Mouse (Mus musculus) left cerebral cortex, postnatal 10 days (tissue): ENCODE data around the gene Atl3. TPM values are rescaled to one million over a fixed set of nuclear protein-coding genes. Genes with fewer than 3 reads are reported as not detected.

ENCODE experiments used
- DNase-seq, 2 experiments: peaks; one replicate each; pipeline ENCODE4 v3.0.0; 2021 to 2022; ENCODE audit warnings: low spot score in 2 of 2, mixed read lengths in 1 of 2; ENCODE audit errors: extremely low spot score in 1 of 2
- intact Hi-C: fragments of 180-260 bp; cut with DNase I; formaldehyde crosslinking; loops from one replicate; pipeline ENCODE4 v1.15.1; 2025
- total RNA-seq, 2 experiments: library from RNA; stranded (reverse); gene quantifications; 2 replicates each; pipeline ENCODE4 v1.2.3; 2021

Gene Atl3
- total RNA-seq, 2 experiments from 2014 or later: 19.4 to 21.6 TPM

DNA sequence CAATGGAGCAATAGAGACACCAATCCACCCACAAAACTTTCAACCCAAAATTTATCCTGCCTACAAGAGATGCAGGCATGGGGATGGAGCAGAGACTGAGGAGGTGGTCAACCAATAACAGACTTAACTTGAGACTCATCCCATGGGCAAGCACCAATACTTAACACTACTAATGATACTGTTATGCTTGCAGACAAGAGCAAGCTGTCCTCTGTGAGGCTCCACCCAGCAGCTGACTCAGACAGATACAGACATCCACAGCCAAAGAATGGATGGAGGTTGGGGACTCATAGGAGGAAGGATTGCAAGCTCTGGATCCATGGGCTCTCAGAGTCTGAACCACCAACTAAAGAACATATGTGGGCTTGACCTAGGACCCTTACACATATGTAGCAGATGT lies 59.6 kb downstream of the Atl3 start:
- intact Hi-C loops: no loop called here
- no peak for DNase-seq

DNA sequence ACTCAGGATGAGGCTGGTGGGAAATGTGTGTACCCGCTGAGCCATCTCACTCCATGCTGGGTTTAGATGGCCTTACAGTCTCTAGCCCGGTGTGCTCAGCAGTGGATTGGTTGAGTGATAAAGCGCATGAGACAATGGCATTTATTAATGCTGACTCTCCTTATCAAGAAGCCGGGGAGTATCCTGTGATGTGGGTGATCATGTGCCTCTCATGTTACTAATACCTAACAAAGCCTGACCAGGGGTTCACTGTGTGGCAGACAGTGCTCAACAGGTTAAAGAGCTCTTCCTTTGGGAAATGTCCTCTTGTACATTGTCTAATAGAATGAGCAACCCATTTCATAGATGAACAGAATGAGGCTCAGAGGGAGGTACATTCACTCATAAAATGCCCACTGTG lies 61.0 kb downstream of the Atl3 start:
- intact Hi-C loops: no loop called here
- DNase-seq: no peak

DNA sequence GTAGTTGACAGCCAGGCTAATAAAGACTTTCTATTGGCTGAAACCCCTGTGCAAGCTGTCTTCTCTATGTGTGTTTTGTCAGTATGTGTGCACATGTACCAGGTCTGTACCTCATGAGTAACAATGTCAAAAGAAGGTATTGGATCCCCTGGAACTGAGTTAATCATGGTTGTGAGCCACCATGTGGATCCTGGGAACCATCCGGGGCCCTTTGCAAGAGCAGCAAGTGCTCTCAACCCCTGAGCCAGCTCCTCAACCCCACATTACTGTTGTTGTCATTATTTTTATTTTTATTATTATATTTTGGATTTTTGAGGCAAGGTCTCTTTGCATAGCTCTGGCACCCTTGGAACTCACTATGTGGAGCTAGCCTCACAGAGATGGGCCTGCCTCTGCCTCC lies 62.8 kb downstream of the Atl3 start:
- intact Hi-C loops: no loop called here
- no peak for DNase-seq

DNA sequence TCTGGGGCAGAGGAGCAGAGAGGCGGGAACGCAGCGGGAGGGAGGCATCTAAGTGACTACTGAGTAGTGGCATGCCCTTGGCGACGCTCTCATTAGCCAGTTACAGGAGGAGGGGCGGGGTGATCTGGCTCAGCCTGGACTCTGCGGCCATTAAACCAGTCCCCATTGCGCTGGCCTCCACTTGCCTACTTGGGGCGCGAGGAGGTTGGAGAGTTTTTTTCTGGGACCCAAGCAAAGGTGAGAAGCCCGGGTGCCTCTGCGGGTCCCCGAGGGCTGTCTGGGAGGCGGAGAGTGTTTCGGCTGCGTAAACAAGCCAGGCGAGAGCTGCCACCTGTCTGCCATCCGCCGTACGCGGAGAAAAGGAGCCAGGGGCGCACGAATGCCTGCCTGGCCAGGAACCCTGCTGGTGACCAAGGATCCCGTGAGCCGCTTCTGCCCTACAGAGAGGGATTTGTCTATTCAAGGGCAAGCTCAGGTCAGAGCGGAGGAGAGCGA lies 63.5 kb downstream of the Atl3 start, which contains the start of gene Pla2g16:
Gene Pla2g16 (plus strand): TSS at position 132 of the 495 bp plus-strand sequence.
- DNase-seq: peak in 1 of 2 experiments; percentile 75
- intact Hi-C loops: no loop called here

DNA sequence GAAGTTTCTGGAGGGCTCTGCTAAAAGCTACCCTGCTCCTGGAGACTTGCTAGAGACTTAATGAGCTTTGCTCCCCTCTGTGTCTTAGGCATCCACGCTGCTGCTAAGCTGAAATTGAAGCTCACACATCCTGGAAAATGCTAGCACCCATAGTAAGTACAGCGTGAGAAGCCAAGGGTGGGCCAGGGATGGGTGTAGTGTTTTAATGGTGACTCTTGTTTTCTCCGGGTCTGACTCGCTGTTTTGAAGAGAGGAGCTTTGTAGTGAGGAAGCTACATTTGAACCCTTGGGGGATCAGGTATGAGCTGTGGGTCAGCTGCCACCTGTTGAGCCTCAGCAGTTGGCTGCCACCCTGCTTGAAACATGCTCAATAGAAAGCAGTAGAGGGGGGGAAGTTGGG lies 64.0 kb downstream of the Atl3 start:
- no peak for DNase-seq
- intact Hi-C loops: no loop called here

DNA sequence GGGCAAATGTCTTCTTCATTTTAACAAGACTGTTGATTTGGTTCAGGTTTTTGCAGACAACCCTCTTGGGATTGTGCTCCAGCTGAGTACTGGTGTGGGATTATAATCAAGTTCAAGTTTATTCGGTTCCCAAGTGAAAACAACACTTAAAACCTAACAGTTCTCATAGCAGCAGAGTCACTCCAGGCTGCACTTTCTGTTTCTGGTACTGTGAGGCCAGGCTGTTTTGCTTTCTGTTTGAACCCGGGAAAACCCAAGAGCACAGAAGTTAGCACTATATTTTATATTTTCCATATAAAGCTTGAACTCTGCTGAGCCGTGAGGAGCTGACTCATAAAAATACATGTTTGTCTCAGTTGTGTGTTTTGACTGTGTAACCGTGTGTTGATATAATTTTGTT lies 64.8 kb downstream of the Atl3 start:
- intact Hi-C loops: no loop called here
- no peak for DNase-seq

DNA sequence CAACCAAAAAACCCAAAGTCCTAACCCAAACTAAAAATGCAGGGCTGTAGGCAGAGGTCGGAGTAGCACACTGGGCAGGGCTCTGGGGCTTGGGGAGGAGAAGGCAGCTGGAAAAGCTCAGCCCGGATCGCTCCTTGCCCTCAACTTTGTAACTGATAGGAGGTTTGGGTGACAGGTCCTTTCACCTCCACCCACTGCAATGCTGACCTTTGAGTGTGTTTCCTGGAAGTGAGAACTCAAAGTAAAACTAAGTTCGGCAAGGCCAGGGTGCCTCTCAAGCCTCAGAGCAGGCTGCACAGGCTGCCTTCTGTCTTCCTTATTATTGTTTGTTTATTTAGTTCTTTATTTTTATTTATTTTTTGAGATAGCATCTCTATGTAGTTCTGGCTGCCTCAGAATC lies 66.1 kb downstream of the Atl3 start:
- no peak for DNase-seq
- intact Hi-C loops: no loop called here

DNA sequence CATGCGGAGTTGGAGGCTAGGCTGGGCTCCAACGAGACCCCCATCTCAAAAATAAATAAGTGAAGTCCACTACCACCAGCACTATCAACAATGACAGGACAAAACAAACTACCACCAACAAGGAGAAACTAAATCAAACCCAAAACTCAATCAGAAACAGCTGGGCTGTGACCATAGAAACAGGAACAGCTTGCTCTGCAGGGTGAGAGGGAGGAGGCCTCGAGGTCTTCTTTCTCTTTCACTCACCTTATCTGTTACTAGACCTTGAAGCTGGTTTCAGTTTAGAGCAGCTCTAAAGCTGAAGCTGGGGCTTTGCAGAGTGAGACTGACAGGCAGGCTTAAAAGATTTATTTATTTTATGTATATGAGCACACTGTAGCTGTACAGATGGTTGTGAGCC lies 67.6 kb downstream of the Atl3 start:
- no peak for DNase-seq
- intact Hi-C loops: no loop called here

DNA sequence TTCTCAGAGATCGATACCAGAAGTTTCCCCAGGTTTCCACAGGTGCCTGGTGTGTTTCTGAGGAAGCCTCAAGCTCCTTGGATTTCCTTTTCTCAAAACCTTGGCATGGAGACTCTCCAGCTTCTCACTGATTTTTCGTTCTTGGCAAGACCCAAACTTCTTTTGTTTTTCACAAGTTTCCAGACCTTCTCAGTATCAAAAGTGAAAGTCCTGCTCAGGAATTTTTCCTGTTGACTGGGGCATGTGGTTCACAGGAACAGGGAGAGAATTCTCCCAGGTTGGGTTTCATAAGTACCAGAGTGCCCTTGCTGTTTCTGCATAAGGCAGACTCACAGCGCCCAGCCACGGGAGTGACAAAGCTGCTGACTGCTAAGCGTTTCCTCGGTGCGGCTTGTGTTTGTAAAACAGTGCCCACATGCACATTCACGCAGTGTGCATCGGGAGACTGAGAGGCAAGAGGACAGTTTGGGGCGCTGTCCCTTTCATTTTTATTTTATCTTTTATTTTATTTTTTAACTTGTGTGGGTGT lies 68.8 kb downstream of the Atl3 start:
- no peak for DNase-seq
- intact Hi-C loops: no loop called here

DNA sequence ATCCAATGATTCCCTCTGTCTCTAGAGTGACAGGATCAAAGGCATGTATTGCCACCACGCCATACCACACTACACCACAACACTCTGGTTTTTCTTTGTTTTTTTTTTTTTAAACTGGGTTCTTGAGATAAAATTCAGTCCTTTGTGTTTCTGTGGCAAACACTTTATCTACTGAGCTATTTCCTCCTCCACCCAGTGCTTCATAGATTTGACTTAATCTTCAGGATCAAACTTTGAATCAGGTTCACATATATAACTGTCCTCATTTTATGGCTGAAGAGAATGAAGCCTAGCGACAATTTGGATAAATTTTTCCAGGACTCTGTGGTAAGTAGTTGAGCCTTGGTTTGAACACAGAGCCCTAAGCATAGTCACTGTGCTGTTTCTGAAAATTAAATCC lies 69.8 kb downstream of the Atl3 start:
- DNase-seq: no peak
- intact Hi-C loops: no loop called here

DNA sequence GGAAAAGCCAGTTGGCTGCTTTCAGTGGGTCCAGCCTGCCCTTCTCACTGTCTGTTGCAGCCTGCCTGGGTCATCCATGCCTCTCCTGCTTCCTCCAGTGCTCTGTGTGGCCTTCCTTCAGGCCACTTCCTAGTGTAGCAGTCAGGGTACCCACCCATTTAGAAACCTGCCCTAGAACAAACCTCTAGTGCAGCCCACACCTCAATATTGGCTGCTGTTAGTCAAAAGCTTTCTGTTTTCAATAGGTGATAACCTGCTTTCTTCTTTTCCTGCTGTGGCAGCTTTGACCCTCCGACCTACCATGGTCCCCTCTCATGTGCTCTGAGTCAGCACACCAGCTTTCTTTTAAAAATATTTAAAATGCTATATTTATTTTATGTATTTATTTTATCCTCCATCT lies 70.6 kb downstream of the Atl3 start:
- no peak for DNase-seq
- intact Hi-C loops: no loop called here

DNA sequence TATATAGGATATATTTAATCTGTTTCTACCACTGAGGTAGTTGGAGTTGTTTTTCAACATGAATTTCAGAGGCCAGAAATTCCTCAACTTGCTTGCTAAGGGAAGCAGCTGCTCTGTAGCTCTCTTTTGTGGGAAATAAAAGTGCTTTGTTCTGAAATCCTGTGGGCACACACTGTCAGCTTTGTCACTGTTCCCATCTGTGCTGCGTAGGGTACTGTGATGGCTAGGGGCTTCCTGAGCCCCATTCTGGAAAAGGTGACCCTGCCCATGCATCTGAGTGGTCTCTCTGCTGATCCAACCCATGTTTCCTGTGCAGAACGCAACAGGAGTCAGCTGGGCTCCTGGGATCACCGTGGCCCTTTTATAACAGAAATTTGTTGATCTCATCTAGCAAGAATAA lies 73.0 kb downstream of the Atl3 start:
- intact Hi-C loops: no loop called here
- DNase-seq: no peak

DNA sequence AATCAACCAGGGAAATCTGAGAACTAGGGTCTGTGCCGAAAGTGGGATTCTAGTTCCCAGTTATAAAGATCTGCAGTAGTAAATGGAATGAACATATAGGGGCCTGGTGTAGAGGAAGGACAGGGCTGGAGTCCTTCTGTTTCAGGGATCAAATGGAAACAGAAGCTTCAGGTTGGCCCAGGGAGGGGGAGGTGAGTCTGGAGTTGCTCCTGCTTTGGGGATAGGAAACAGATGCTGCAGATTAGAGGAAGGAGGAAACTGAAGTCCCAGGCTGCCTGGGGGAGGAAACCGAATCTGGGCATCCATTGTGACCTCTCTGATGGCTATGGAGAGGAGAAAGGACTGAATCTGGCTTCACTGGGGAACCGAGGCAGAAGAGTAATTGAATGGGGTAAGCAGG lies 74.5 kb downstream of the Atl3 start:
- intact Hi-C loops: no loop called here
- DNase-seq: no peak

DNA sequence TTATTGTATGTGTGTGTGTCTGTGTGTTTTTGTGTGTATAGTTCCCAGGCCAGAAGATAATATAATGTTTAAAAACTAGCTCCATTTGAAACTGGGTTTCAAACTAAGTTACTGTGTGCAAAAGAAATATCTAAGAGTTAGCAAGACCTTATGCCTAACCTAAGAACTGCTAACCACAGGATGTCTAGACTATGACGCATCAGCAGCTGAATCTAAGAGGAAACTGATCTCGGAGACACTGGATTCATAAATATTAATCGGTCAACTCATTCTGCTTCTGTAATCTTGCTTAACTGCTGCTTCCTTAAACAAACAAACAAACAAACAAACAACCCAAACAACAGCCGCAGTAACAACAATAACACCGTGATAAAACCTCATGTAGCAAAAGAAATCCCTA lies 75.8 kb downstream of the Atl3 start:
- no peak for DNase-seq
- intact Hi-C loops: no loop called here

DNA sequence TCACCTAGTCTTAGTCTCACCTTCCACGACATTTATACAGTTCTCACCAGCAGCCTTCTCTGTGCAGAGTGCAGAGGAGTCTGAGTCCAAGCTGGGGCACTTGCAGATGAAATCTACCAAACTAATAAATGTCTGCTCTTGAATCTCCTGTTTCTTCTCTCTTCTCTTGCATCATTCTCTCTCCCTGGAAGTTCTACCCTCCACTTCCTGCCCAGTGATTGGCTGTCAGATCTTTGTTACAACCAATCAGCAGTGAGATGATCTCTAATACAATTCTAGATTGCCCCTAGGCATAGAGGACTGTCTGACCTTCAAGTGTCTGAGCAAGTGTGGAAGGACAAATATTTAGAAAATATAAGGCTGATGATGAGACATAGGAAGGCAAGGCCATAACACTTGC lies 82.3 kb downstream of the Atl3 start:
- no peak for DNase-seq
- intact Hi-C loops: no loop called here

DNA sequence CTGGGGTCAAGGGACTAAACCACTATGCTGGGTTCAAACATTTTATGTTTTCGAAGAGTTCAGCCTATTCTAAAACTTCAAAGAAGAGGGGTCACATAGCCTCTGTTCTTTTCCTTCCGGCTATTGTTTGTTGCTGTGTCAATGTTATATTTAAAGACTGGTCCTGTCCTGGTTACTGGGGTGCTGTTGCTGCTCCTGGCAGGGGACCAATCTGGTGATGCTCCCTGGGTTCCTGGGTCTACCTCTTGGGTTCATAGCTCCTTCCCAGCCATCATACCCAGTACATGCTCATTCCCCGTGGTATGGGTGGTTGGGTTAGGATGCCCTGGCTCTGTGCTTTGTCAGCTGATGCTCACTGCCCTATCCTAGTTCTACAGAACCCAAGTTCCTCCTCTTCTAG lies 83.9 kb downstream of the Atl3 start:
- intact Hi-C loops: no loop called here
- peak in 1 of 2 experiments; percentile 30 for DNase-seq

DNA sequence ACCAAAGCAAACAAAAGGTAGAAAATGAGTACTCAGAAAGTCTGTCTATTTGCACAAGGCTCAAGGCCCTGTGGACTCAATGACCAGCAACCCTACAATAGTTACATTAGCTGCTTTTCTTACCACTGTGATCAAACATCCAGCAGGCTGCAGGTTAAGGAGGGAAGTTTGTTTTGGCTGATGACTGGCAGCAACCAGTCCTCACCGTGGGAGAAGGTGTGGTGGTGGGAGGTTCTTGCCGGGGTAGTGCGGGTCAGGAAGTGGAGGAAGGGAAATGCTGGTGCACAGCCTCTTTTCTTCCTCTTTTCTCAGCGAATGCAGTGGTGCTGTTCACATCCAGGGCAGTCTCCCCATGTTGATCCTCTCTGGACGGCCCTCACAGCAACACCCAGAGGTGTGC lies 87.2 kb downstream of the Atl3 start:
- DNase-seq: peak in 1 of 2 experiments; percentile 39
- intact Hi-C loops: no loop called here

DNA sequence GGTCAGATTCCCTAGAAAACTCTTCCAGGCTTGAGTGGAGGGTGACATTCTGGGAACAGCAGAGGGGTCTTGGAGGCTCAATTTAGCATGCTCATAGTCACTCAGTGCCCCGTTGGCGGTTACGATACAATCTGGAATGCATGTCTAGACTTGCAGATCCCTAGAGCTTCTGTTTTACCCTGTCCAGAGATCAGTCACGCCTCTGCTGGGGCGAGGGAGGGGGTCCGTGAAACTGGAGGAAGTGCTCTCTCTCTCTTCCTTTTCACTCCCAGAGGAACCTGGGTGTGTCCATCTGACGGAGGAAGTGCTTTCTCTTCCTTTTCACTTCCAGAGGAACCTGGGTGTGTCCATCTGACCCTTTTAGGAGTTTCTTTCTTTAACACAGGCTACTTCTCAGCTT lies 89.3 kb downstream of the Atl3 start:
- DNase-seq: peak in 1 of 2 experiments; percentile 36
- intact Hi-C loops: no loop called here

DNA sequence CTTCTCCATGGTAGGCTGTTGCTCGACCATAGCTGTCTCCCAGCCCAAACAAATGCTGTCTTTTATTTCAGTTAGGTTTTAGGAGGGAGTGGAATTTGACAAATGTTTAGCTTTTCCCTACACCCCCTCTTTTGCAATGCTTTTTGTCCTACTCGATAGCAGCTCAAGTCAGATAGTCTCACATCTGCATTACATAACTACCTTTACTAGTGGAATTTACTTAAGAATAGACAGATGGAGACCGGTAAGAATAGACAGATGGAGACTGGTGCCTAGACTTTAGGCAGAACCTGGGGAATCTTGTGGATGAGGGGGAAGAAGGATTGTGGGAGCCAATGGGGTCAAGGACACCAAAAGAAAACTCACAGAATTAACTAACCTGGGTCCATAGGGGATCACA lies 89.8 kb downstream of the Atl3 start:
- intact Hi-C loops: no loop called here
- DNase-seq: no peak

DNA sequence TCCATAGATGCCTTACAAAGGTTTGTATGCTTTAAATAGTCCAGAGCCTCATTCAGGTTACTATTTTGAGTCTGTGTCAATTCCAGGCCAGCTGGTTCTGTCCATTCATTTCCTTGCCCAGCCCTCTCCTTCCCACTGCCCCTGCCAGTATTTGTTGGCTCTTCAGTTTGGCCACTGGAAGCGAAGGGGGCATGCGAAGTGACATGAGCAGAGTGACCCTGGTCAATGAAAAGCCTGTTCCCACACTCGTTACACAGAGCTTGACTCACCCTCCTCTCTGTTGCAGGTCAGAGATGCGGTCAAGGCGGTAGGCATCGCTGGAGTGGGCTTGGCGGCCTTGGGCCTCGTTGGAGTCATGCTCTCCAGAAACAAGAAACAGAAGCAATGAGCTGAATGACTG lies 91.4 kb downstream of the Atl3 start:
- no peak for DNase-seq
- intact Hi-C loops: no loop called here

DNA sequence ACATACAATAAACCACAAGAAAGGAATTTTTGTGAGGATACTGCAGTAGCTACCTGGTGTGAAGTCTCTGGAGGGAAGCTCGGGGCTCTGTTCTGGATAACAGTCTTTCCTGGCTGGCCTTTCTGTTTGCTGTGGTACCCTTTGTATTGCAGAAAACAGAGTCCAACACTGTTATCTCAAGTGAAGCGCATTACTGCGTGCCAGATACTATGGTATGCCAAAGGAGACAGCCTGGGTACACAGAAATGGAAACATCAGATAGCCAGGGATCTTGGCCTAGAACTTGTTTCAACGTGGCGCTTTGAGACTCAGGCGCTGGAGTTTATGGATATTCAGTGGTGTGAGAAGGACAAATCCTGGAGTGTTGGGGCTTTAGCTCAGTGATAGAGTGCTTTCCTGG lies 91.9 kb downstream of the Atl3 start:
- intact Hi-C loops: no loop called here
- no peak for DNase-seq
